Mouse (Mus musculus) gonadal fat pad, adult 2 months (tissue): ENCODE measurements around the gene Hip1. TPM values are rescaled to one million over a fixed set of nuclear protein-coding genes. Genes with fewer than 3 reads are reported as not detected.

Source experiments
- DNase-seq: peaks from one replicate; pipeline ENCODE4 v3.0.0-alpha.2; 2012; ENCODE audit warnings: low read depth
- polyA plus RNA-seq: library from polyadenylated mRNA; depleted of rRNA; stranded (reverse); fragments of >200 nt; gene quantifications from 2 replicates; pipeline ENCODE4 v1.2.3, GENCODE M21; 2012

Hip1 gene
- polyA plus RNA-seq, 1 experiment, result 34.9 TPM

DNA sequence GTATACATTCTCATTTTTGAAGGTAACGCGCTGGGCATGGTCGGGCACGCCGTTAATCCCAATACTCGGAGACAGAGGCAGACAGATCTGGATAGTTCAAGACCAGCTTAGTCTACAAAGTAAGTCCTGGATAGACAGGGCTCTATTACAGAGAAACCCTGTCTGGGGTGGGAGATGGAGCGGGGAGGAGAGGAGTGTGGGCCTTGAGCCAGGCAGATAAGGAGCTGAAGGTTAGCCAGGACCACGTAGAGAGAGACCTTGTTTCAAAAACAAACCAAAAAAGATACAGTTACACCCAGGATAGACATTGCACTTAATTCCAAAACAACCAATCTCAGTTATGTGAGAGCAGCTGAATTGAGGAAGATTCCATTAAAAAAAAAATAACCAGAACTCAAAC, 99.2 kb downstream of the Hip1 start:
- DNase-seq, result no peak

DNA sequence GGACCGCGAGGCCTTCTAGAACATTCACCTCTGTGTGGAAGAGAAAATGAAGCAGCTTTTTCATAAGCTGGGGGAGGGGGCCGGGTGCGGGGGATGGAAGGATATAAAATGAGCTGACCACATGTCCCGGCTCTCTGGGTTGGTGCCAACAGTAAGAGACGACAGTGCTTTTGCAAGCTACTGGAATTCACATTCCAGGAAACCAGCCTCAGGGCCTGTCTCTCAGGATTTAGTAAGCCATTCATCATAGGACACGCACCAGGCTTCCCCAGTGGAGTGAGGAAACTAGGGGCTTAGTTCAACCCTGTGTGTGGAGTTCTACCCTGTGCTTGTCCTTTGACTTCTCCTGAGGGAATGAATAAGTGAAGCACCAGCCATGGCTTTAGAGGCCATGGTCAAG, 102.5 kb downstream of the Hip1 start:
- DNase-seq, result peak; percentile 27

DNA sequence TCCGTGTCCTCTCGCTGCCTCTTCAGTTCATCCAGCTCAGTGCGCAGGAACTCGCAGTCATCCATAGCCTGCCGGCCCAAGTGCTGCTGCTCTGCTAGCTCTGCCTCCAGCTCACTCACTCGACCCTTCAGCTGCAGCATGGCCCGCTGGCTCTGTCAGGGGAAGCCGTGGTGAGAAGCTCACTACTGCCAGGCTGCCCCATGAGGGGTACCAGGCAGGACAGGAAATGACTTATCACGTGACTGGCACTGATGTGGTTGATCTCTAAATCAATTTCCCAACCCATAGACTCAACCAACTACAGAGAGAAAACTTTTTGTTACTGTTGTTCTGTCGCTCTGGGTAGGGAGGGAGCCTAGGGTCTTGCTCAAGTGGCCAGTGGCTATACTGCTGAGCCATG, 109.9 kb downstream of the Hip1 start:
- DNase-seq, result no peak

DNA sequence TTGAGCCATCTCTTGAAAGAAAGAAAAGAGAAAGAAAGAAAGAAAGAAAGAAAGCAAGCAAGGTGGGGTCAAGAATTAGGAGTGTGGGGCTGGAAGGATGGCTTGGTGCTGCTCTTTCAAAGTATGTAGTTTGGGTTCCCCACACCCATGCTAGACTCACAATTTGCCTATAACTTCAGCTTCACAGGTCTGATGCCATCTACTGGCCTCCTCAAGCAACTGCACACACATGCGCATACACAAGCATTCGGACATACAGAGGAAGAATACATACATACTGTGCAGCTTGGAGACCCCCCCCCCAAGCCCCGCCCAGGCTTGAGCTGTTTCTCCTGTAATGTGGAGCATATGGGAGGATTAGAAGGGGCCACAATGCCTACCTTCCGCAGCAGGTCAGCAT, 111.1 kb downstream of the Hip1 start:
- DNase-seq, result no peak

DNA sequence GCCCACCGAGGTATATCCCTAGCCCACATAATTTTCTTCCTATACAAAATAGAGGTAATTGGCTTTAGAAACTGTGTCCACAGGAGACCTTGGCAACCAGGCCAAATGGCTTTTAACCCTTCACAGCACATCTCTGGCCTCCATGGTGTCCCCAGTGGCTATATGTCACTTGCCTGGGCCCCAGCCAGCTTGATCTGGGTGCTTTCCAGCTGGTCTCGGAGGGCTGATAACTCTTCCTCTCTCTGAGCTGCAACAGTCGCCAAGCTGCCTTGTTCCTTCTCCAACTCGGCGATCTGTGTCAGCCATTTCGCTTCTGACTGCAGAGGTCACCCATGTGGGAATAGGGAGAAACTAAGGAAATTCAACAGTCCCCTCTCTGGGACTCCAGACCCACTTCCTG, 113.8 kb downstream of the Hip1 start:
- no peak for DNase-seq

DNA sequence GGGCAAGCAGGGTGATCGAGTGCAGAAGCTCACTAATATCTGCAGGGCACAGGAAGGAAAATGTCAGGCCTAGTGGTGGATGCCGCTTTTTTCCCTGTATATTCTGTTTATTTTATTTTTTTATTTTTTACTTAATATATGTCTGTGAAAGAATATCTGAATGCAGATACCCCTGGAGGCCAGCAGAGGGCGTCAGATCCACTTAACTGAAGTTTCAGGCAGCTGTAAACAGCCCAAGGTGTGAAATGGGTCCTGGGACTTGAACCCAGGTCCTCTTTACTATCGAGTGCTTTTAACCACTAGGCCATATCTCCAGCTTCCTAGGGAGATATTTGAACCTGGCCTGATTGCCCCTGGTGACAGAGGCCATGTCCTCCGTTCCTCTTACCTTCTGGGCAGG, 116.1 kb downstream of the Hip1 start:
- DNase-seq, result no peak

DNA sequence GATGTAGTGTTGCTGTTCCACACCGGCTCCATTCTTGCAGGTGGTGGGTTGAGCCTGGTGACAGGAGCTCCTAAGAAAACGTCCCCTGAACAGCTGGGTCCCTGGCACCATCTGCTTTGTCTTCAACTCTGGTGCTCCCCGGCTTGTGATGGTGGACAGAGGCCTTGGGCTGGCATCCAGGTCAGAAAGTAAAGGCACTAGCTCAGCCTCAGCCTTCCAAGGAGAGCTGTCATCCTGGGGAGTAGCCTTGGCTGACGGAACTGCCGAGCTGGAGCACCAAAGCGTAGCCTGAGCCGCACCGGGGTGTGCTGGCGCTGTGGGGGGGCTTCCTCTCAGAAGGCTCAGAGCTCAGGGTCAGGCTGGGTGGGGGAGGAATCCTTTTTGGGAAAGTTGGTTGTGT, 134.7 kb downstream of the Hip1 start:
- no peak for DNase-seq

DNA sequence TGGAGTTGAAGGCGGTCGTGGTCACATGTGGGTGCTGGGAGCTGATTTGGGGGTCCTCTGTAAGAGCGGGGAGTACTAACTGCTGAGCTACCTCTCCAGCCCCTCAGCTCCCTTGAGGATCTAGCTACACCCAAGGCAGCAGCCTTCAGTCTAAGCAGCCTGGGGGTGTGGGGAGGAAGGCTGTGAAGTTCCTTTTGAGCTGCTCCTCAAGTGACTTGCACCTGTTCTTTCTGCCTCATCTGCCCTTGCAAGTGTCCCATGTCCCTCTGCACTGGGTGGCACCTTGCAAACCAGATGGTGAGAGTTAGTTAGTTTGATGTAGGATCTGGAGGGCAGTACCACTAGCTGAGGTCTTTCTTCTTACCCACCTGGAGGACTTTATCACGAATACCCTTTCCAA, 136.8 kb downstream of the Hip1 start:
- DNase-seq, result no peak

DNA sequence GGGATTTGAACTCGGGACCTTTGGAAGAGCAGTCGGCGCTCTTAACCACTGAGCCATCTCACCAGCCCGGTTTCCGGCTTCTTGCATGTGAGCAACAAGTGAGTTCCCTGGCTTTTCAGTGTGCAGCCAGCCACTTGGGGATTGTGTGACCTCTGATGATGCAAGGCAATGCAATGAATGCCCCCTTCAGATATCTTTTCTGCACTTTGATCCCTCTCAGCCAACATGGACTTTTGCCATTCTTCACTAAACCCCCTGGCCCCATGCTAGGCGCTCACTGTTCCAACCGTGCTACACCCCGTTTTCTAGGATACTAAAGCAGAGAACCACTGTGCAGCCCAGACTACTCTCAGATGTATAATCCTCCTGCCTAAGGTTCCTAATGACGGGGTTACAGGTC, 139.5 kb downstream of the Hip1 start:
- no peak for DNase-seq

DNA sequence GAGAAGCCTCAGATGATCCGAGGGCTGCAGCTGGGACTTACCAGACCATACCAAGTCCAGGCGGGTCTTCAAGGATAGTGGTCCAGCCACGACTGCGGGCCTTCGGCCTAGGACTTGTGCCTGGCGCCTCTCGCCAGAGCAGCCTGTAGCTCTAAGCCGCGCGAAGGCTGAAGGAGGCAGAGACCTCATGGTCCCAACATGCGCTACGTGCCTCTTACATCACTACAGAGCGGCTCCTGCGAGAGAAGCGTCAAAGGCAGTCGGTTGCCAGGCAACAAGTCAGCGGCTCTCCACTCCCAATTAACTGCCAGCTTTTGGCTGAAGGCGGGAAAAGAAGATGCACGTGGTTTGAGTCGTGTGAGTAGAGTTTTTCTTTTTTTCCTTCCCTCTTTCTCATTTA, 140.3 kb downstream of the Hip1 start:
- DNase-seq, result no peak

DNA sequence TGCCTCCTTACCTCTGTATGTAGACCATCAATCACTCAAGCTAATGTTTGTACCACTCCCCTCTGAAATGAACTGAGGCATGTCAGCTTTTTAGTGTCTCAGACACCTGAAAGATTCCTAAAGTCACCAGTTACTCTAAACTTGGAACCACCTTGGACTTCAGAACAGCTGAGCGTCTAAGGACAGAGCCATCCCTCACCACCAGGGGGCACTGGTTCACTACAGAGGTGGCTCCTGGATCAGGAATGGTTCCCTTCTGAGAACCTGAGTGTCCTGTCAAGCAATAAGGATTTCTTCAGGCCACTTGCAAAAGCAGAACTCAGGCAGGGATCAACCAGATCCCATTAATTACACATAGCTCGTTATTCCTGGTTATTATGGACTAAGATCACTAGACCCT, 144.7 kb downstream of the Hip1 start:
- no peak for DNase-seq

DNA sequence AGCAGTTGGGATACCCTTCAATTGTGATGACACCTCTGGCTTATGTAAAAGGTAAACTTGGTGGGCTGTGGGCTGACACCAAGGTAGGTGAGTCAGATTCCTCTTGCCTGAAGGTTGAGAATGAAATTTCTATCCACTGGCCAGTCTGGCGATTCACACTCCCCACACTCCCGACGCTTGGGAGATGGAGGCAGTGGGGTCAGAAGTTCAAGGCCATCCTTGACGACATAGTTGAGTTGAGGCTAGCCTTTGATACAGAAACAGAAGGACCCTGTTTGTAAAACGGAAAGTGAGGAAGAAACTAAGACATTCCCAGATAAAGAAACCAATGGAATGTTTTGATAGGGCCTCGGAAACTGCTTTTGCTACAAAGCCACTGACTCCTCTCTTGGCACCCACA, 145.5 kb downstream of the Hip1 start:
- no peak for DNase-seq

DNA sequence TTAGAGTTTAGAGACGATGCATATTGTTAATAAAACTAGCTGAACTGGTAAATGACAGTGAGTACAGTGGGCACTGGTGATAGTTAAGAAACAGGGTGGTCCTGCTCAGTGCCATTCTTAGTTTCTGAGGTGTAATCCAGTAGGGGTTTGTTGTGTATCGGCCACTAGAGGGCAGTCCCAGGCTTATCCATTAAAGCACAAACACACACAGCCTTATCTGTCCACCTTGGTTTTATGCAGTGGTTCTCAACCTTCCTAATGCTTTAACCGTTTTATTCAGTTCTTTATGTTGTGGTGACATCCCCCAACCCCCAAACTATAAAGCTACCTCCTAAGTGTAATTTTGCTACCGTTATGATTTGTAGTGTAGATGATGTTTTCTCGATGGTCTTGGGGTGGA, 149.1 kb downstream of the Hip1 start:
- DNase-seq, result no peak

DNA sequence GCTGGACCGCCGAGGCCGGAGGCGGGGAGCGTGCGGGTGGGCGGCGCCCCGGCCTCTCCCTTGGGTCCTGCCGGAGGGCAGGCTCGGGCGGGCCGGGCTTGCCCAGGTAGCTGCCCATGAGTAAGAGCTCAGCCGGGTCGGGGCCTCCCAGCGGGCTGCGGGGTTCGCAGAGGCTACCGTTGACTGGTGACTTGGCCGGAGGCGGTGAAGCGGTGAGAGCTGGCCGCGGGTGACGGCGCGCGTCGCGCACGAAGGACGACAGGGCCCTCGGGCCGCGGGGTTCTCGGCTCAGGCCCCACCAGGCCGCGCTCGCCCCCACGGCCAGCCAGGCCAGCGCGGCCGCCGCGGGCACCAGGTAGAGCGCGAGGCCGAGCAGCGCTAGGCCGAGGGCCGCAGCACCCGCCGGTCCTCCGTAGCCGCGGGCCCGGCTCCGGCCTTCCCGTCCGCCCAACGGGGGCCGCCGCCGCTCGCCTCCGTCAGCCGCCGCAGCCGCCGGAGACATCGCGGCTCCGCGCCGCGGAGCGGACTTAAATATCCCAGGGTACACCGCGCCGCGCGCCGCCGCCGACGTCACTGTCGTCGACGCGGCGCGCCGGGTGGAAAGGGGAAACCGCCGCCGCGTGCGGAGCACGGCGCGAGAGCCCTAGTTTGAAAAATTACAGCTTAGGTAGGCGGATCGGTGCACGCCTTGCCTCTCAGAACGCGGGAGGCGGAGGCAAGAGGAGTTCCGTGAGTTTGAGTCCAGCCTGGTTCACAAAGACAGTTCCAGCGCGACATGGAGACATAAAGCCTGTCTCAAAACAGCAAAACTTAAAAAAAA, 150.7 kb downstream of the Hip1 start, which contains the start of gene Pom121:
Pom121 (minus strand) TSS at position 543 of the 820 bp plus-strand sequence.
- DNase-seq, result no peak

DNA sequence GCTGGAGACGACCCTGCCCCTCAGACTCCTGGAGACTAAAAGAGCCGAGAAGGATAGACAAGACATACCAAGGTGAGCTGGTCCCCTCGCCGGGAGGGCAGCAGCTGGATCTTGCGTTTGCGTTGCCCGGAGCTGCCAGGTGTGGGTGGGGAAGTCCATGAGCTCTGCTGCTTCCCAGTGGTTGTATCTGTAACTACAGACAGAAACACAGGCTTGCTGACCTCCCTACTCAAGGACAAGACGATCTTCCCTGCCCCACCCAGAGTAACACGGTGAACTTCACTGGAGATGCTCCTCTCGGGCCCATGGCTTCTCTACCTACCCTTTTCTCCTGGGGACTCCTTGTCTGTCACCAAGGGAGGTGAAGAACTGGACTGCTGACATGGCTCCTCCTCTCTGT, 161.1 kb downstream of the Hip1 start:
- no peak for DNase-seq

DNA sequence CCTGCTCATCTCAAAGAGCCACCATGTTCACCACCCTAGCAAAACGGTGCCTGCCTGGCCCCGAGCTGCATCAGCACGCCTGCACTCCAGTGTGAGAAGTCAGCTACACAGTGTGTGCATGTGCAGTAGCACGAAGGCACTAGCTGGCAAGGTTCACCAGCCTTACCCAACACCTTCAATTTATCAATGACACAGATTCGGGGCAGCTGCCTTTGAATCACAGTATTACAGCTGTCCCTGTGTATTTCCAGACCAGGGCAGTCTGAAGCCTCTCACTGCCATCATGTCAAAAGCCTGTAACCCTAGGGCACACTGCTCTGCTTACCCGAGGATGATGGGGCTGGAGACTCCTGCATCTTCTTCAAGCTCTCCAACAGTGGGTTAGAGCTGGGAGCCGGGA, 162.2 kb downstream of the Hip1 start:
- no peak for DNase-seq

DNA sequence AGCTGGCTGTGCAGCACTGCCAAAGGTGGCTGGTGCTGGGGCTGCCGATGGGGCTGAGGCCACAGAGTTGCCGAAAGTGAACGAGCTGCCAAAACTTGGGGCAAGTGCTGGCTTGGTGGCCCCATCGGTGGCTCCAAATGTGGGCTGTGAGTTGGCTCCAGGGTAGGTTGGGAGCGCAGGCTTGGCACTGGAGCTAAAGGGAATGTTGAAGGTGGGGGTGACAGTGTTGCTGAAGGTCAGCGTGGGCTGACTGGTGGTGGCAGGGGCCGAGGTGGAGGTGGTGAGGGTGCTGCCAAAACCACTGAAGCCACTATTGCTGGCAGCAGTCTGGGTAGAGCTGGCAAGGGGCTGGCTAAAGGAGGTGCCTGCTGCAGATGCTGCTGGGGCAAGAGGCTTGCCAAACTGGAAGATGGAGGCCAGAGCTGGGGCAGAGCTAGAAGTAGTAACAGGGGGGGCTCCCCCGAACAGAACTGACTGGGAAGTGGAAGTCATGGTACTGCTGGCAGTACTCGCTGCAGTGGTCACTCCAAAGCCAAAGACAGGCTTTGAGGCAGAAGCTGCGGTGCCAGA, 163.5 kb downstream of the Hip1 start:
- DNase-seq, result peak; percentile 73

DNA sequence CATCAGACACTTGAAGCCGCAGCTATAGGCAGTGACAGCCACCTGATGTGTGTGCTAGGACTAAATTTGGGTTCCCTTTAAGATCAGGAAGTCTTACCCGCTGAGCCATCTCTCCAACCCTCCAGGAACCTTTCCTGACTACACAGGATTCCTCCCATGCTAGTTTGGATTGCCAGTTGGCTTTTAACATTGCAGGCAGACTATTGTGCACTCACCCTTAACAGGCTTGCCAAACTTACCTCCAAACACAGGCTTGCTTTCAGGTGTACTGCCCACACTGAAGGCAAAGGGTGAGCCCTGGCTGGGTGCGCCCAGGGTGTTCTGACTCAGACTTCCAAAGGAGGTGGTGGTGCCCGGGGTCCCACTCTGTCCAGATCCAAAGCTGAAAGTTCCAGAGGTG, 164.2 kb downstream of the Hip1 start:
- peak; percentile 82 for DNase-seq

DNA sequence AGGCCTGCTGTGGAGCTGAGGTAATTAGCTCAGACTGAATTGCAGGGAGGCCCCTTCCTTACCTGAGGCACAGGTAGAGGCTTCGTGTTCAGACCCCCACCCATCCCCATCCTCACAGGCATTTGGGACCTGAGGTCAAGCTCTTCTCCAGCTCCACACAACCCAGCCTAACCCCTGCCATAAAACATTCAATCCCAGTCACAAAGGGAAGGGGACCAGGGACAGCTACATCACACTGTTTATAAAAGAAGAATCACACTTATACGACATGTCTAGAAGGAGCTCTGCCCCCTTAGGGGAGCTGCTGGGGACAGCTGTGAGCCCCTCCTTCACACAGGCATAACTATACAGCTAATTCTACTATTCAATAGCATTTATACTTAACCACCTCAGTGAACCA, 168.6 kb downstream of the Hip1 start:
- DNase-seq, result no peak

DNA sequence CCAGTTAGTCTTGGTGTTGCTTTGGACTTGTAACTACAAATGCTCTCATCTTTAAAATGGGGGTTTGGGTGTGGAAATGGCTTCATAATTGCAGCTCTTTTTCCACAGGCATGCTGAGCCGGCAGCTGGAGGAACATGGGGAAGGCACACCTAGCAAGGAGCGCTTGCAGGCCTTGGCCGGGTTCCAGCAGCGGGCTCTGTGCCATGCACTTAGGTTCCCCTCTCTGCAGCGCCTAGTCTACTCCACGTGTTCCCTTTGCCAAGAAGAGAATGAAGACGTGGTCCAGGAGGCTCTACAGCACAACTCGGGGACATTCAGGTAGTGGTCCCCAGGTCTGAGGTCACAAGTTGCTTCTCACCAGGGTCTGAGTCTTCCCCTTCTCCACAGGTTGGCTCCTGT, 169.8 kb downstream of the Hip1 start:
- DNase-seq, result no peak

DNA sequence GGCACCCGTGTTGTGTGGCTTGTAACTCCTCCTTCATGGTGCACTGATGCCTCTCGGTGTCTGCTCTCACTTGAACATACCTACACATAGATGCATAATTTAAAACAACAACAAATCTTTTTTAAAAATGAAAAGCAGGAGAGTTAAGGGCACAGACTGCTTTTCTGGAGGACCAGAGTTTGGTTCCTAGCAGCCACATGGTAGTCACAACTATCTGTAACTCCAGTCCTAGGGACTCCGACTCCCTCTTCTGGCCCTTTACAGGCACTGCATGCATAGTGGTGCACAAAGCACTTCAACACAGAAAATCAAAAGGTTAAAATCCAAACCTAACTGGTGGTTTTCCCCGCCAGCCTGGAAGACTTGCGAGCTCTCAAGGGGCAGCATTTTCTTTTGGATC, 171.3 kb downstream of the Hip1 start:
- DNase-seq, result no peak

DNA sequence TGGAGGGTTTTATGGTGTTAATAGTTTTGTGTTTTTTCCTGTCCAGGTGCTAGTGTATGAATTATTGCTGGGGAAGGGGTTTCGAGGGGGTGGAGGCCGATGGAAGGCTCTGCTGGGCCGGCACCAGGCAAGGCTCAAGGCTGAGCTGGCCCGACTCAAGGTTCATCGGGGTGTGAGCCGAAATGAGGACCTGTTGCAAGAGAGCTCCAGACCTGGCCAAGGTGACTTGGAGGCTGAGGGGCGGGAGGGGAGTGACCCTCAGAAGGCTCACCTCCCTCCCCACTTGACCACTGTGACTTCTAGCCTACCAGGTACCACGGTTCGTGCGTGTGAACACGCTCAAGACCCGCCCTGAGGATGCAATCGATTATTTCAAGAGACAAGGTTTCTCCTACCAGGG, 173.7 kb downstream of the Hip1 start:
- DNase-seq, result no peak

DNA sequence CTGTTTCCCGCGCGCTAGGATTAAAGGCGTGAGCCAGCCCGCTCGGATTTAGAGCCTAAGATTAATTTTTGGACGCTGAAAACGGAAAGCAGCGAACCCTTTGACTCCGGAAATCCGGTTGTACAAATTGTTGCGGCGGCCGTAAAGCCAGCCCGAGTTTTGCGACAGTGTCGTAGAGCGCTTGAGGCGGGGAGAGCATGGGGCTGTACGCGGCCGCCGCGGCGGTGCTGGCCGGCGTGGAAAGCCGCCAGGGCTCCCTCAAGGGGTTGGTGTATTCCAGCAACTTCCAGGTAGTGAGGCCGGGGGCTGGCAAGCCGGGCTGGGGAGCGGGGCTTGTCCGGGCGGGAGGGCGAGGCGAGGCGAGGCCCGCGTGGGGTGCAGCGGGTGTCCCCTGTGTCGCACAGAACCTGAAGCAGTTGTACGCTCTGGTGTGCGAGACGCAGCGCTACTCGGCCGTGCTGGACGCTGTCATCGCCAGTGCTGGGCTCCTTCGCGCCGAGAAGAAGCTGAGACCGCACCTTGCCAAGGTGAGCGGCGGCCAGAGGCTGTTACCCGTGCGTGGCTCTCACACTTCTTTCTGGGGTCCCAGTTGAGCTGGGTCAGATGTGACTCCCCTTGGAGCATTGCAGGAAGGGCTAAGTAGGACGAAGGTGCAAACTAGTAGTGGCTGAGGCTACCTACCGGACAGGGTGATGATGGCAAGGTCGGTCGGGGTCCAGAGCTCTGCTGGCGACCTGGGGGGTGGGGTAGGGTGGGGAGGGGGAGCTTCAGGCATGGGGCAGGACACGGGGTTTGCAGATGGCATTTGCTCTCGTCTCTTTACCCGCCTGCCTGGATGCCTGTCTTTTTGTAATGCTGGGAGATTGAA, 174.9 kb downstream of the Hip1 start, which contains the start of gene Nsun5:
Nsun5 (plus strand) TSS at position 167 of the 868 bp plus-strand sequence.
- DNase-seq, result no peak
